Mouse (Mus musculus) kidney, adult 8-10 months (tissue): ENCODE measurements around the gene Itpr1.

Source experiments
- DNase-seq, 2 experiments: peaks; one replicate each; pipeline ENCODE4 v3.0.0; 2022

Gene Itpr1

DNA sequence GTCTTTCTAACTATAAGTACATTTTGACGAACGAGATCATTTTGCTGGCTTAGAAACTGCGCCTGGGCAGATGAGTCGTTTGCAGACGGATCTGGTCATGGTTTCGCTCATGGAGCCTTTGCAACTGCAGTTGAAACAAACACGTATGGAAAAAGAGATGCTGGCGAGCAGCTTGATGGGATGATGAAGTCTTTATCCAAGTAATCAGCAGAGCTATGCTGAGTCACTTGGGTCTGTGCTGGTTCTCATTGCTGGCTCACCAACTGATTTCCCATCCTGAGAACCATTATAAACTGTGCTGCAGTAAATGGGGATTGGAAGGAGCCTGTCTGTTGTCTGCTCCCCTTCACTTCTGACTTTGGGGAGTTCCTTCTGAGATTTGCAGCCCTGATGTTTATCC, 31.7 kb downstream of the Itpr1 start:
- no peak for DNase-seq

DNA sequence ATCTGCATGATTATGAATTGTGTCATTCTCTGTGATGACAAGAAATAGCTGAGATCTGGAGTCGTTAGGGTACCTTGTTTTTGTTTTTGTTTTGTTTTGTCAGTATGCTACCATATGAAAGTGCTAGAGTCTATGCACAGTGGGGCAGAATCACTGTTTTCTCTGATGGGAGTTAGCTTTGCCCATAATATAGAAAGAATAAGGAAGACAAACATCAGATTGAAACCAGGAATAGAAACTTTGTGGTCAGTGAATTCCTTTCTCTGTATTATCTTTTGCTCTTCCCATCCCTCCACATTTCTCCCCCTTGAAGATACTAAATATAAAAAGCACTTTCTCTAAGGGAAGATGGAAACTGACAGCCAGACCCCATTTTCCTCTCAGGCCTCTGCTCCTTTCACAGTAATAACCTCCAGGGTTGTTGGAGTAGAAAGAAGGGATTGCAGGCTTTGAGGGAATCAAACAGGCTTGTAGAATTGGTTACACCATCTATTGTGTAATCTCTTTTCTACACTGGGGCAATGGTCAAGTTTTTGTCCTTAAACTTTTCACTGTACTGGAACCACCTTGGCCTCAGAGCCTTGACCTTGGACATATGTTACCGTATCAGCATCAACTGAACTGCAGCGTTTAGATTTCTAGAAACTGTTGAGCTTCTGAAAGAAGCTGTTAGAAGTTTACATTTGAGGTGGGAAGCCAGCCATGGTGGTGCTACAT, 33.6 kb downstream of the Itpr1 start:
- no peak for DNase-seq

DNA sequence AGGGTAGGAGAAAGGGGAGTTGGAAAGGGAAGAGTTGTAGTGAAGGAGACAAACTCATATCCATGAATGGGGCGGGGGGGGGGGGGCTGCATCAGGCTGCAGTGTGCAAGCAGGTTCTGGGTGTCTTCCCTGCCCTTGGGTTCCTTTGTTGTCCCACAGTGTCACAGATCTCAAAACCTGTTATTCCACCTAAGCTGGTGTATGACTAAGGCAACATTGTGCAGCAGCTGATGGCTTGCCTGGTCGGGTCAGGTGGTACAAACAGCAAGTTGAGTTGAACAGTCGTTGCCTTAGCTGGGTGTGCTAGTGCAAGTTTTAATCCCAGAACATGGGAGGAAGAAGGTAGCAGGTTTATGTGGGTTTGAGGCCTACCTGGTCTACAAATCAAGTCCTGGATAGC, 34.3 kb downstream of the Itpr1 start:
- no peak for DNase-seq

DNA sequence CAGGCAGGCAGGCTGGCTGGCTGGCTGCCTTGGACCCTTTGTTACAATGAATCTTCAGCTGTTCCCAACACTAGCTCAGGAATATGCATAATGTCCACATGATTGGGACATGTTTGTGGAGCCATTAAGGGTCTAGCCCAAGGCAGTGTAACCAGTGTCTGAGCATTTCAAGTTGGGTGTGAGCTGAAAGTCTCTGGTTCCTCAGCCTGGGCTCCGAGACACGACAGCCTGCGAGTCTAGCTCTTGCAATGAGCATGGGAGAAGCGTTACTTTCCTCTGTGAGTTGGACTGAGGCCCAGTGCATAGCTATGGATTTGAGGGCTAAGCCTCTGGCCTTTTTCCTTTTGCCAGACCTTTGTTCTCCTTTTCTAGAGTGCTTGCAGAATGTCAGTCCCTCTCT, 35.6 kb downstream of the Itpr1 start:
- DNase-seq, result no peak

DNA sequence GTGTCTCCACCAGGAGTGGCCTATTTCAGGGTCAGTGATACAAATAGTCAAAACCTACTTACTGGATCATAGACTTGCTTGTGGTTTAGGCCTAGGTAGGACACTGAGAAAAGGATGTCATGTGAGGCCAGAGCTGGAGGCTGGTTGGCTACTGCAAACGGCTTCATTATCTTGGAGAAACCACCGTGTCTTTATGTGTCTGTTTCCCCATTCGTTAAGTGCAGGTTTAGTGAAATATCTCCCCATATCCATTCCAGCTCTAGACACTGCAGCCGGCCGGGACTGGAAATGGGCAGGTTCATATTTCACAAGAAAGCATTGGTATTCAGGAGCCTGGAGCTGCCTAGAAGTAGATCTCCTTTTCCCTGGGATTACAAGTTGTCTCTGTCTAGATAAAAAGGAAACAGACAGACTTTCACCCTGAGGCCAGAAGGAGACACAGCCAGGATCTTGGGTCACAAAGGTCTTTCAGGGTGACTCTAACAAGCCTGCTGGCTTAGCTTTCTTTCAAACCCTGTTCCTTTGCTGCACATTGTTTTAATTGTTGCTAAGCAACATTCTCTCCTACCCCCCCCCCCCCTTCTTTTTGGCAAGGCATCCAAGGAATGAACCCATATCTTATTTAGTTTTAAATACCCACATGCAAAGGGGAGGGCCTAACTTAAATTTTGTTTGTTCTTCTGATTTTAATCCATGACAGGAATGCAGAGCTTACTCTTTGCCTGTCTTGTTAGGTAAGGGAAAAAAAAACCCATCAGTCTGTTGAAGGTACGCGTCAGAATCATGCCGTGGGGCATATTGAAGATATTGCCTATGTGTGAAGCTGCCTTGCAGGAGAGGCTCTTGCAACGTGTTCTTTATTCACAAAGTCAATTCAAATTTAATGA, 36.4 kb downstream of the Itpr1 start:
- DNase-seq, result peak in 1 of 2 experiments; percentile 39

DNA sequence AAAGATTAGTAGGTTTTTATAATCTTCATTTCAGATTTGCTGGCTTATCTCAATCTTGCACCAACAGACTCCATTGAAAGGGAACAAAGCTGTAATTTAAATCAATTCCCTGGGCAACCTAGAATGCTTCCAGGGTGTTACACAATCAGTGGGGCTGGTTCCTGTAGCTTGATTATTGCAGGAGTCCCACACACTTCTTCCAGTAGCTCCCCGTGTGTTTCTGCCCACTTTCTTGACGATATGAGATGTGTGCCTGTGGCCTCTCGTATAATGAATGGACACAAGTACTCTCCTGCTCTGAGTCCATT, 37.0 kb downstream of the Itpr1 start:
- DNase-seq, result no peak

DNA sequence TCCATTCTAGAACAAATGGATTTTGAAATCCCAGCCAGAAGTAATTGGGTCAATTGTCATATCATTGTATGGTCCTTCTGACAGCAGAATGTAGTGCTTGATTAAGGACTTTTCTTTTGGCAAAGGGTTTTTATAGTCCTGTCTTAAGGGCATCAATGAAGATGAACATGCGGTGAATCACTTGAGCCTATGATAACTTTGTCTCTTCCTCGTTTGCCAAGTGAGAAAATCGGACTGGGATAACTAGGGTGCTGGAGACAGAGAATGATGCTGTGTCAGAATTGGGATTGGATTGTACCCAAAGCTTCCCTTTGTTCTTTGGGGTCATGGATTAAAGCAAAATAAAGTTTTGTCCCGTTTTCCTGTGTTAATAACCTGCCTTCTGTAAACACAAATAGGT, 37.5 kb downstream of the Itpr1 start:
- no peak for DNase-seq

DNA sequence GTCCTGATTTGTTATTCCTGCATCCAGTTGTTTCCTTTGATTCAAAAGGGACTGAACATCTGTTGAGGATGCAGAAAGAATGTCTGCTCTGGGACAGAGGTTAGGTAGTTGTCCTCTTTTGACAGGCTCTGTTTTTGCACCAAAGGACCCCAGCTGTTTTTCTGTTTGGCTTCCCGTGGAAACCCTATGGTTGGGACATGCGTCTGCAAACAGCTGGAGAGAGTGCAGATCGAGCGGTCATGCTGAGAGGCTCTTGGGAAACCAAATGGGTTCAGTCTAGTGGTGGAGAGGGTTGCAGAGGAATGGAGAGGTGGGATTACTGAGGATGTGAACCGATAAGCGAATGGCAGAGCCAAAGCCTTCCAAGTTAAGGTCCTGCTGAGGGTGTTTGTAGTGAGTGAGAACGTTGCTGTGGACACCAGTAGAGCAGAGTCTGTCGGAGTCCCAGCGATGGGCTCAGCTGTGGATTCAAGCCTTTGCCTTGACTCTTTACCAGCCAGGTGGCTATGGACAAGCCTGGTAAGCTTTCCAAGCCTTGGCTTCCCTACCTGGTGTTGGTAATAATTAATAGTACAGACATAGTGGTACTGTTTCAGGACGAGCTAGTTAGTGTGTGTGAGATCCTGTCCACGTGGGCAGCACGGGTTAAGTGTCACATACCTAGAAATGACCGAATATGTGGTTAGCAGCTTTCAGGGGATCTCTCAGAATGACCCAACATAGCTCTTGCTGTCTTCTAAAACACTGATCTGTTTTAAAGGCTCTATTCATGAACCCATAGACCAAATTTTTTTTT, 39.9 kb downstream of the Itpr1 start:
- peak; percentile 76 to 80 for DNase-seq

DNA sequence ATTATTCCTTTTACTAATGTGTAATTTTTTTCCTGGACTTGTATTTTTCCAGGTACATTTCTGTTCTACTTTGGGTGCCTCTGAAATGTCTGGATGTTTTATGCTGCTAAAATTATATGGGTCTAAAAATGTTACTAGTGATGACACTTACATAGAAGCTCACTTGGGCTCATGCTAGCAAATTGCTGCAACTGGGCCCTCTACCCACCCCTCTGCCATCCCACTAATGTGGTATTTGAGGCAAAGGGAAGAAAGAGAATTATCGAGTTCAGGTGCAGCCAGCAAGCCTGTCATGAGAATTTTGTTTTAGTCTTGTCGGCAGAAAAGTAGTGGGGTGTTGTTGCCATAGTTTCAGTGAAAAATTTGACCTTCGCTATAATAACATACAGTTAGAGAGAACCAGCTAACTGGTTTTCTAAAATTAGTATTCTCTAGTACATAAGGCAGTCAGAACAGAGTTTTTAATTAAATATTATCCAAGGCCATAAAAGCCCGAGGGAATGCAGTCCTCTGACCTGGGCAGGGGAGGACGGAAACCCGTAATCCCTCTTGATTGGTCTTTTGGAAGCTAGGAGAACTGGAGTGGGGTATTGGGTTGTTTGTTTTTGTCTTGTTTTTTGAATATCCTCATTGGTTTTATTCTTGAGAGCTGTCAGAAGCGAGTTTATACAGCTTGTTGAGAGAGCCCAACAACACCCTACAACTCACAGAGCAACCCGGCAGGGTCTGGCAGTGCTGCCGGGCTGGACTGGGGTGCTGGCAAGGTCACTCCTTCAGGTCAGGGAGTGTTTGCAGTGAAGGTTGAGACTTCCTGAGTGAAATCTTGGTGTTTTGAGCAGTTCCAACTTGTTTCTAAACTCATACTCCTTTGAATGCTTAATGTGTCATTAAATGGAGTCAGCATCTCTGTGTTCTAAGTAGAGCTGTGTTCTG, 41.5 kb downstream of the Itpr1 start:
- peak; percentile 59 to 82 for DNase-seq

DNA sequence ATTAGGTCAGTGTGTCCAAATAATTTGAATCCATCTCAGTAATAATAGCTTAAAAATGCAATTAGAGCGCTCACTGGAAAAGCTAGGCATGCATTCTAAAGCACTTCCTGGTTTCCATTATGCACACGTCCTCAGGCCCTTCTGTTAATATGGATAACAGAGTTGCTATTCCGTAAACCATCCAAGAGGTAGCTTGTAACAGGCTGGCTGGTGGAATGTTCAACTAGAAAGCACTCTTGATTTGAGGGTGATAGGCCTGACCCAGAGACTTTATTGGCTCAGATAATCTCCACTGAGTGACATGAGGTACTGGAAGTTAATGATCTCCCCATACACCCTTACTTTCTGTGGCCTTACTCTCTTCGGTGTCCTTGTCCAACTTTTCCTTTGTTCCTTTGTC, 43.0 kb downstream of the Itpr1 start:
- DNase-seq, result peak; percentile 26 to 67

DNA sequence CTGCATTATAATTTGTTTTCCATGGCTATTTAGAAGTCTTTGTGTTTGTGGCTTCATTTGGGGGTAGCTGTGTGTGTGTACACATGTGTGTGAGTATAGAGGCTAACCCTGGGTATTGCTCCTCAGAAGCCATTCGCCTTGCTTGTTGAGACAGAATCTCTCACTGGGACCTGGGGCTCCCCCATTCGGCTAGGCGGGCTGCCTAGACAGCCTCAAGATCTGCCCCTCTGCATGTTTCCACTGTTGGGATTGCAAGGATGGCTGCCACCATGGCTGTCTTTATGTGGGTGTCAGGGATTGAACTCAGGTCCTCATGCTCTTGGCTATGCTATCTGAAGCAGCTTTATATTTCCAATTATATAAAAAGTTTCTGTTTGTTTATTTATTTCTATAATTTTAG, 44.3 kb downstream of the Itpr1 start:
- no peak for DNase-seq

DNA sequence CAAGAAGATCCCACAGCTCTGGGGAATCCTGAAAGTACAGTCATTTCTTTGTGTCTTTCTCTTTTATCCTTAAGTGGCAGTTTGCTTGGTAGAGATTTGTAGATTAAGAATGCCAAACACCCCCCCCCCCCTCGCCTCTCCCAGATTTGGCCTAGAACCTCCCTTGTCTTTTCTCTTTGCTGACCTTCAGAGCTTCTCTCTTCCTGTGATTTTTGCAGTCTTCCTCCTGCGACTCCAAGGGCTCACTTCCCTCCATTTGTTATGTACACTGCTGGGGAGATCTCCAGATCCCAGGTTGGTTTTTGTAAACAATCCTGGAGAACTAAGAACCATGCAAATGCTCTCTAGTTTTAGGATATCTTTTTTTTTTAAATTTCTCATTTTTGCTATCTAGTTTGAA, 45.7 kb downstream of the Itpr1 start:
- no peak for DNase-seq

DNA sequence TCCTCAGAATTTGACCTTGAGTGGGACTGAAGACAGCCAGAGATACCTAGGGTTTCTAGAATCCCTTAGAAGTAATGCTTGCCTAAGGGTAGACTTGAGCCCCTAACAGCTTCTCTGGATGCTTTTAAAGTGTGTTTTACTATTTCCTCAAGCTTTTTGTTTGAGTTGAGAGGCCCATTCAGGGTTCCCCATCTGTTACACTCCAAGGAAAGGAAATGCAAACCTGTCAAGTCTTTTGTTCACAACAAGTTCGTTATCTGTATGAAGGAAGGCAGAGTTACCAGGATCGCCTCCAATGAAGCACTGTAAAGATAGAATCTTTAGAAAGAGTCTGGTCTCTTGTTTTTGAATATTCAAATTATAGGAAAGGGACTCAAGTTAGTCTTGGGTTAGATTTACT, 46.8 kb downstream of the Itpr1 start:
- DNase-seq, result no peak

DNA sequence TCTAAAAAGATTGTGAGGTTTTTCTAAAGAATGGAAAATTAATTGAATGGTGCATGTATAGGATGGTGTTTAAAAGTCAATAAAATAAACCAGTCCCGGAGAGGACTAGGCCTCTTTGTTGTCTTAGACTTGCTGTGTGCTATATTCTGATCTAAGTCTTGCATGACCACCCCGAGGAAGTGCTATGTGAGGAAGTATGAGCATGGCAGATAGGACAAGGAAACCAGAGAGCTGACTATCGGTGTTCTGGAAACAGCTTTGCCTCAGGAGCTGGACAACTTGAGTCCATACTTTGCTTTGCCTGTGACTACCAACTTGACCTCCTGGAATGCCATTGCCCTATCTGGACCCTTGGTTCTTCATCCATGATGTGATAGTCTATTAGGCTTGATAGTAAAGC, 48.6 kb downstream of the Itpr1 start:
- peak in 1 of 2 experiments; percentile 13 for DNase-seq

DNA sequence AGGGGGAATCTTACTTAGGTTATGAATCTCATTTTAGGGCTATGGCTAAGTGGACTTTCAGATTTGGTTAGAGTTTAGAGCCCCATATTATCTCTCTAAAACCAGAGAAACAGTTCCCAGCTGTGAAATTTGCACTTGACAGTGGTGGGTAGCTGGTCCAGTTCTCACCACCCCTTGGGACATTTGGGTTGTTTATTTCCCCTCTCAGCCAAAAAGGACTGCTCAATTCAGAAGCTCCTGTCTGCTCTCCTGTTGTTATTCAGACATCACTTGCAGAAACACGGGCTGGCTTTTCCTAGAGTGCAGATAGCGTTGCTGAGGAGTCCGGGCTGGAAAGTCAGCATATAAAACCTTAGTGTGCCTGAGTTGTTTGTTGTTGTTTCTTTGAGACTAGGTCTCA, 51.3 kb downstream of the Itpr1 start:
- DNase-seq, result no peak

DNA sequence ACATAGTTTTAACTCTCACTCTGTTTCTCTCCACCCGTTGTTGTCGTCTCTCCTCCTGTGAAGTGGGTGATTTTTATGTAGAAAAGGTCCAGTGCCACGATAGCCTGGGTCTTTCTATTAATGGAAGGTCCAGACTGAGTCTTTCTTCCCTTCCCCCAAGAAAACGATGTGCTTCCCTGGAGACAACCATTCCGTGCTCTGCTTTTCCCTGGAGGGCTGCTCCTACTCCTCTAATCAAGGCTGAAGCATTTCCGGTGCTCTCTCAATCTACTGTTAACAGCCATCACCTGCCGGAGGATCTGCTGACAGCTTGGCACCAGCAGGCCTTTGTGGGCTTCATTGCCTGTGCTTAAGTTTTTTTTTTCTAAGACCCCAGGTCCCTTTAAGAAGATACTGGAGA, 60.6 kb downstream of the Itpr1 start:
- no peak for DNase-seq

DNA sequence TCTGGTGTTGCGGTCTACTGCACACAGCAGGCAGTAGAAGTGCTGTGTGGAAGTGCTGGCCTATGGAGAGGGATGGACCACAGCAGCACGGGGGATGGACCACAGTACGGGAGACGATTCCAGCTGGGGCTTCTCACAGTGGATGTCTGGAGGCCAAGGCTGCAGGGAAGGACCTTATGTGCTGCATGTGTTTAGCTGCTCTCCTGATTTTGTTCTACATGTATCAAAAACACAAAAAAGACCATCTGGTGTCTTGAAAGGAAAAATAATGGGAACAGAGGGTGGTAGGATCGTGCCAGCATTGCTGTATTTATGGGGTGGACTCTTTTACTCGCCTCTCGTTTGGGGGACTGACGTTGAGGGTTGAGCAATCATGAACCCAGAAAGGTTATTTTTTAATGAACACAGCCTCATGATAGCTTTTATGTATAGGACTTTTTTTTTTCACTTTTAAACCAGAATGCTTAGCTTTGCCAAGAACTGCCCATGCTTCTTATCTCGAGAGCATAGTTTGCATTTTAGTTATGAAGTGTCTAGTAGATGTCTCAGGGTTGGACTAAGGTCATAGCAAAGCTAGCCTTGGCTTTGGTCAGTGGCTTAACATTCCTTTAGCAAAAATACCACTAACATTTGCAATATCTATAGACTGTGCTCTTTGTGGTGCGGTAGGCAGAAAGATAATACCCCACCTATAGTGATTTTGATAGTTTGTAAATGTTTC, 61.6 kb downstream of the Itpr1 start:
- no peak for DNase-seq

DNA sequence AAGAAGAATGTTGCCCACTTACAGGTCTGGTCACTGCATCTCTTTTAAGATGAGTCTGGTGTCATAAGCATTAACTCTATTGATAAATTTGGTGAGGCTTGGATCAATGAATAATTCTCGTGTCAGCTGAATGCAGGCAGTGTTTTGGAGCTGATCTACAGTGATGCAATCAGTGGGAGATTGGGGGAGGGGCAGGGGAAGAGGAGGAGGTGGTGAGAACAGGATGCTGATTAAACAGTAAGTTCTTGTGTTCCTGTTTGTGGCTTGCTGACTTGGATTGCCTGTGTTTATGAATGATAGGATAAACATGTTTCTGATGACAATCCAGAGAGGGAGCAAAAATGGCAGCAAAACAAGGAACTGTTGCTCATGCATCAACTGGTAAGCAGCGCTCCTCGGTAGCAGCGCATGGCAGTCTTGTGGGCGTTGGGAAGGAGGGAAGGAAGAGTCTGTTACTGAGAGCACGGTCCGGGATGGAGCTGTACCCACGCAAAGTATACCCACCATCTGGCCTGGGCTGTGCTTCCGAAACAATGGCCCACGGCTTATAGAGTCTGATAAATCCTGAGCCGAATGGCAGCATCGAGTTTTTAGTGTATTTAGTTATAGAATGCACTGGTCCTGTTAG, 64.1 kb downstream of the Itpr1 start:
- DNase-seq, result no peak

DNA sequence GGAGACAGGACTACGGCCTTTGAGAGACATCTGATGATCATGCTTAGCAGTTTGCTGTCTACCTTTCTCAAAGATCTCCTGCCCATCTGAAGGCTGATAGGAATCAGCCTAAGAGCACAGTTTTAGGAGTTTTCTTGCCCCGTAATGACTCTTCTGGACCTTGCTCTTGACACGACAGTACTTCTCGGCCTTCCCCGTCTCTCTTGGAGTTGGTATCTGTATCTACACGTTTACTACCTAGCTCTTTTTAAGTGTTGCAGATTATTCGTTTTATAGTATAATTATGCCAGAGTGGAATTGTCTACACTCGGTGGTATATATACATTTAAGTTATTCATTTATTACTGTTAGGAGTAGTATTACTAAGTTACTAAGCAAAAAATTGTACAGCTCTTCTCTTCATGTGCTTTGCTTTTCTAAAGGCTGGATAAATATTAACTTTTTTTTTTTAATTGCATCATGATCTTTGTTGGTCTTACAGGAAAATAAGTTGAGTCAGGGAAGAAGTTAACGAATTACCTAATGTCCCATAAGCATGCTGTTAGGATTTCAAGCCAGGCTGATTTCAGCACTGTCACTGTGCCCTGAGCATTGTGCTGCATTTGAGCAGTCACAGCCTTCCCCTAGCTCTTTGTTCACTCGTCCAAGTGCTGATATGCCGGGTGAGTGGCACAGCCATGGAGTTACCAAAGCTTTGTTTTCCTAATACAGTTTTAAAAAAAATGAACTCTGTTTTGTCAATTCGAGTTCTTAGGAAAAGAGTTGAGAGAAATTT, 64.9 kb downstream of the Itpr1 start:
- DNase-seq, result peak in 1 of 2 experiments; percentile 57

DNA sequence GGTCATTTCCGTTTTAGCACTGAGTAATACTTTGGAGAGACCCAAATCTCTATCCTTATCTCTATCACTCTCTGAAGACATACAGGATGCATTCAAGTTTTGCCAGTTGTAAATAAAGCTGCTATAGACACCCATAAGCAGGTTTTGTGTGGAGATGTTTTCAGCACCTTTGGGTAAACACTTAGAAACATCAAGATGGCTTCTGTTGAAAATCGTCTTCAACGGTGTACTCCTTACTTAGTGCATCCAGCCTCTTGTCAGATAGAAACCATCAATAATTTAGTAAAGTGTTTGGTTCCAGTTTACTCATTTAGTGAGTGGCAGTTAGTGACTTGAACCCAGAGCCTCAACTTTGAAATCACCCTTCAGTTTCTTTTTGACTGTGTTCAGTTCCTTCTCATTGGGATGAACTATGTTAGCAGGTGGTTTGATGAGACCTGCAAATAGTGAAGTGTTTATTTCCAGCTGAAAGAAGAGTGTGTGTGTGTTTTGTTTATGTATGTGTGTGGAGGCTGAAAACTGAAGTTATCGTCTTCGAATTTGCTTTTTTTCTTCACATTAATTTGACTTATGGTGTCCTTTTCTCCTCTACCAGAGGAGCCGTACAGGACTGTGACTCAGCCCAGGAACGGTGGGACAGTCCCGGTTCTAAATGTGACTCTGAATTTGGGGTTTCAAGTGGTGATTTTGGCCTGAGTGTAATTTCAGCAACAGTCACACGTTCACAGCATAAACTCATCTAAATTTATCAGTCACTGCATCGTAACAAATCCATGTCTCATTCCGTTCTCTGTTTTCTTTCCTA, 66.1 kb downstream of the Itpr1 start:
- DNase-seq, result no peak
